Mouse (Mus musculus): ENCODE data around the gene Ptprr. TPM values are rescaled to one million over a fixed set of nuclear protein-coding genes. Genes with fewer than 3 reads are reported as not detected.
A peak's percentile ranks its signal among the peaks of the same experiment; 100 is the strongest.

The Ptprr gene
- polyA plus RNA-seq, 1 experiment from 2014 or later, result 0.93 TPM

DNA sequence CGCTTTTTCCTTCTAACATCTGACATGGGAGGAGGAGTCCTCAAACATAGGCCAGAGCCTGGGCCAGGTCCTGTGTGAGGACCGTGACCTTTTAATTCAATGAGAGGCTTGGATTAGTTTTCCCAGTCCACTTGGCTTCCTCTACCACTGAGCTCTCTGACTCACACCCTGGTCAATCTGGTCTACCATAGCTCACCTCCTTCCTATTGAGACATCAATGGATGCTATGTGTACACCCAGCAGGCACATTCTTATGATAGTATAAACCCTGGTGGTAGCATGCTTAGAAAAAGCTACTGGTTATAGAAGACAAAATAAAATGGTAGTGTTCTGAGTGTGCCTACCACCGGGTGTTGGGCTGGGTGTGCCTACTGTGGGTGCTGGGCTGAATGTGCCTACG is 278.4 kb downstream of the Ptprr start:
- 88% methylated on average over 4 of the region's 4 CpGs for WGBS
- H3K27me3 ChIP-seq (ENCODE audit: low read depth, poor library complexity, severe bottlenecking), result peaks cover 25% of the 10 kb centered on the region
- no peak for DNase-seq (ENCODE audit: low spot score)
- peaks cover 10% of the 10 kb centered on the region for H3K4me1 ChIP-seq
- no peak overlapping the region for H3K4me3 ChIP-seq
- no peaks in the 10 kb centered on the region for H3K9me3 ChIP-seq (replicated peaks)
- H3K27ac ChIP-seq (replicated peaks), result no peak overlapping the region
- H3K36me3 ChIP-seq, result no peaks in the 10 kb centered on the region

DNA sequence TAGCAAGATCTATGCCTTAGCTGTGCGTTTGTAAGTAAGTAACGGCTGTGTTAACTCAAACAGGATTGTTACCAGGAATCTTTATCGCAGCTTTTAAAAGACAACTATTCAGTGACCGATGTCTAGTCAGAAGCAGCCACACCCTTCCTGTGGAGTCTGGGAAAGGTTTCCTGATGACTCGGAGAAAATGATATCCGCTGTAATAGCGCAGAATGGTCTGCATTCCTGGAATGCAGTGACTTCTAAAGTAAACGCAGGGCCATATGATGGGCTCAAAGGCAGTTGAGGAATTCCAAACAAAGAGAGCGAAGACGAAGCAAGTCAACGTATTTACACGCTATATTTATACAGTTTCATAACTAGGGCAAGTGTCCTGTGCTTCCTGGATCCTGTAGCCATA is 279.8 kb downstream of the Ptprr start:
- H3K27me3 ChIP-seq (ENCODE audit: low read depth, poor library complexity, severe bottlenecking), result peaks cover 38% of the 10 kb centered on the region
- H3K4me3 ChIP-seq, result no peak overlapping the region
- 81% methylated on average over 12 of the region's 12 CpGs for WGBS
- no peak for DNase-seq (ENCODE audit: low spot score)
- no peak overlapping the region for H3K27ac ChIP-seq (replicated peaks)
- H3K9me3 ChIP-seq (replicated peaks), result no peaks in the 10 kb centered on the region
- no peaks in the 10 kb centered on the region for H3K36me3 ChIP-seq
- peaks cover 17% of the 10 kb centered on the region for H3K4me1 ChIP-seq

DNA sequence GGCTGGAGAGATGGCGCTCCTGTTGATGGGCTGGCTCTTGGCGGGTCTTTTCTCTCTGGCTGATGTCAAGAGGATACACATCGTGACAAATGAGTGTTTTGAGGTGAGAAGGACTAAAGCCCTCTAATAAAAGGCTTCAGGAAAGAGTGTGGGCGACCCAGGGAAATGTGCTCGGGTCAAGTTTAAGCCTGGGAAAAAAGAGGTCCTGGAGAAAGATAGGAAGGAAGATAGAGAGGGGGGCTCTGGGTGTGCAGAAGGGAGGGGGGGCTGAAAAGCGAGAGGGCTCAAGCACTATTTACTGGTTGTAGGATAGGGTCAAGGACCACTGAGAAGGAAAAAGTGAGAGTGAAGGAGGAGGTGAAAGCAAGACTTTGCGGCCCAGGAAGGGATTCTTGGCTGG is 282.8 kb downstream of the Ptprr start:
- peaks cover 17% of the 10 kb centered on the region for H3K4me1 ChIP-seq
- peak overlapping the region; percentile 74 for H3K27ac ChIP-seq (replicated peaks)
- H3K9me3 ChIP-seq (replicated peaks), result no peaks in the 10 kb centered on the region
- DNase-seq (ENCODE audit: low spot score), result no peak
- 14% methylated on average over 7 of the region's 7 CpGs for WGBS
- H3K36me3 ChIP-seq, result no peaks in the 10 kb centered on the region
- H3K4me3 ChIP-seq, result peak overlapping the region; percentile 67
- H3K27me3 ChIP-seq (ENCODE audit: low read depth, poor library complexity, severe bottlenecking), result peaks cover 45% of the 10 kb centered on the region

DNA sequence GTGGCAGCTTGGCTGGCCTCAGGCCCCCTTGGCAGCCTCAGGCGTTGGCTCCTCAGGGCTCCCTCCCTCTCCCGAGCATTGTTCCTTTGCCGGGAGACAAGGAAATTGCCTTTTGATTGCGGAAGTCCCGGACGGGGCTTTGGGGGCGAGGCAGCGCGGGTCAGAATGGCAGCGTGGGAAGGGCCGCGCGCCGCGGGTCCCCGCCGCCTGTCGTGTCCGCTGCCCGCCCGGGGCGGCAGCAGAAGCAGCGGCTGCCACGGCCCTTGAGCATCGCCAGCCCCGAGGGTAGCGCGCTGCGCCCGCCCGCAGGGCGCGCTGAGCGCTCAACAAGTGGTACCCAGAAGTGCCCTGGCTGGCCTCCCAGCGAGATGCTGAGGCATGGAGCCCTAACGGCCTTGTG is 283.2 kb downstream of the Ptprr start:
- H3K9me3 ChIP-seq (replicated peaks), result no peaks in the 10 kb centered on the region
- peak overlapping the region; percentile 74 for H3K27ac ChIP-seq (replicated peaks)
- under 1% methylated on average over 35 of the region's 36 CpGs for WGBS

DNA sequence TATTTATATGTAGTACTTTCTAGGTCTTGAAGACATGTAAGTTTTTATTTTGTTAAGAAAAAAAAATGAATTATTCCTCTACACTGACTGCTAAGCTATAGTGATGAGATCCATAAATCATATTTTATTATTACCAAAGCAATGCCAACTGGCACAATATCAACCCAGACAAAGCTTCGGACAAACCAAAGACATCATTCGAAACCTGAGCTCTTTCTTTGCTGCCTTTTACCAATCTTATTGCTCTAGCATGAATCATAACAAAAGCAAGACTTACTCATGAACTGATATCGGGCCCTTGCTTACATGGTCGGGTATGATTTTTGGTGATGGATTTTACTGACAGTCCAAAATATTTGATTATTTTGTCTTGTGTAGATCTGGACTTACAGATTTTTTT is 286.3 kb downstream of the Ptprr start:
- H3K9me3 ChIP-seq (replicated peaks), result no peaks in the 10 kb centered on the region
- peaks cover 41% of the 10 kb centered on the region for H3K27me3 ChIP-seq (ENCODE audit: low read depth, poor library complexity, severe bottlenecking)
- no peak overlapping the region for H3K4me3 ChIP-seq
- H3K4me1 ChIP-seq, result peaks cover 17% of the 10 kb centered on the region
- no peaks in the 10 kb centered on the region for H3K36me3 ChIP-seq
- WGBS, result 92% methylated on average over 4 of the region's 4 CpGs
- DNase-seq (ENCODE audit: low spot score), result no peak
- H3K27ac ChIP-seq (replicated peaks), result no peak overlapping the region

More for the DNA sequence above, 283.2 kb downstream of the Ptprr start:
- H3K4me1 ChIP-seq, result peaks cover 17% of the 10 kb centered on the region
- H3K36me3 ChIP-seq, result no peaks in the 10 kb centered on the region
- DNase-seq (ENCODE audit: low spot score), result peak; percentile 56
- peaks cover 45% of the 10 kb centered on the region for H3K27me3 ChIP-seq (ENCODE audit: low read depth, poor library complexity, severe bottlenecking)
- H3K4me3 ChIP-seq, result peak overlapping the region; percentile 67

DNA sequence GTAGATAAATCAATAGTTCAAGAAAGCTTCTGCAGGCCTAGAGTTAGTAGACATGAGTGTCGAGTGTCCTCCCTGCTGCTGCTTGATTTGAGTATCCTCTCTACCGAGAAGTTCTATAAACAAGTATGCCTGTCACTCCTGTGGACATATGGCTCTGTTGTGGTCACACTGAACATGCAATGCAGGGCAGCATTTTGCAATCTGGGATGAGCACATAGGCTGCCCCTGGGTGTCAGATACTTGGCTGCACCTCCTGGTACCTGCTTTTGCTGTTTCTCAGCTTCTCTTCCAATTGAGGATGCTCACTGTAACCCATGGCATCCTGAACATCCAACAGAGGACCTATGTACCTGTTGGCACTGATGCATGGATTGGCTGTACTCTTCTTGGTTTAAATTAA is 291.4 kb downstream of the Ptprr start:
- H3K27me3 ChIP-seq (ENCODE audit: low read depth, poor library complexity, severe bottlenecking), result no peaks in the 10 kb centered on the region
- H3K36me3 ChIP-seq, result no peaks in the 10 kb centered on the region
- WGBS, result 88% methylated on average over 2 of the region's 2 CpGs
- no peak for DNase-seq (ENCODE audit: low spot score)
- H3K9me3 ChIP-seq (replicated peaks), result no peaks in the 10 kb centered on the region
- H3K4me1 ChIP-seq, result 0 out of 2 replicates have a peak, but pooled peaks cover 5% of the 10 kb centered on the region
- H3K4me3 ChIP-seq, result no peak overlapping the region
- H3K27ac ChIP-seq (replicated peaks), result no peak overlapping the region

DNA sequence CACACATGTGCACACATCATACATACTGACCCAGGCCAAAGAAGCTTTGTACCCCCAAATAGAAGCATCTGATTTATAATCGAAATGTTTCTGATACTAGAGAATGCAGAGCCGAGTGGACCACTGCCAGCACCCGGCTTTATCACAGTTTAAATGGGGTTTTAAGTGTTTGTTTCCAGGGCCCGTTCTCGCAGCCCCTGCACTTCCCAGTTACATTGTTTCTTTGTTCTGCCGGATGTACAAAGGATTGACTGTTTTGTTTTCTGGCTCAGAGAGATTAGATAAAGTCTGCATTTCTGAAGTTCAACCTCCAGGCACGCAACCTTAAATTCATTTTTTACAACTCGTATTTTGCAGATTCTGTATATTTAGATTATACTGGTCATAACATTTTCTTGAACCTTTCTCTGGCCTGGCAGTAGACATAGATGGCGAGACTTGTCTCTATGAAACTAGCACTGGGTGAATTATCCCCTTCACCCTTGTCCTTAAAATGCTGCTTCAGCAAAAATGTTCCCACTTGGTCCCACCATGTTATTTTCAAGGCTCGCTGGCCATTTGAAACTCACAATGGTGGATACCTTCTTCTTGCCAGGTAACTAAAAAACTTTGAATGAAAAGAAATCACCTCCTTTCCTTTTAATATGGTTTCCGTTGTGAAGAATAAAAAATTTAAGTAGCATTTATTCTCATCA is 292.6 kb downstream of the Ptprr start:
- Histone ChIP-seq H3K27me3 (ENCODE audit: low read depth, poor library complexity, severe bottlenecking) (no peaks in the 10 kb centered on the region), H3K9me3 (replicated peaks) (no peaks in the 10 kb centered on the region), H3K36me3 (no peaks in the 10 kb centered on the region), H3K4me1 (0 out of 2 replicates have a peak, but pooled peaks cover 5% of the 10 kb centered on the region), H3K27ac (replicated peaks) (no peak overlapping the region), H3K4me3 (no peak overlapping the region)
- no peak for DNase-seq (ENCODE audit: low spot score)
- WGBS, result 59% methylated on average over 11 of the region's 11 CpGs

DNA sequence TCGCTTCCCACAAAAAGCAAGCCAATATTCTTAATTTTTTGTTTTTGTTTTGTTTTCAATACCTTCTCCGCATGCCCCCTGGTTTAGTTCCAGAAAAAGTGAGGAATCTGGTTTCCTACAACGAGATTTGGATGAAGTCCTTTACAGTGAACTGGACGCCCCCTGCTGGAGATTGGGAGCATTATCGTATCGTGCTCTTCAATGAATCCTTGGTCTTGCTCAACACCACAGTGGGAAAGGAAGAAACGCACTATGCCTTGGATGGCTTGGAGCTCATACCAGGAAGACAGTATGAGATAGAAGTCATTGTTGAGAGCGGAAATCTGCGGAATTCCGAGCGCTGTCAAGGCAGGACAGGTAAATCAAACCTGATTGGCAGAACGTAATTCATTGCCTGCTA is 301.2 kb downstream of the Ptprr start:
- Histone ChIP-seq H3K4me3 (no peak overlapping the region), H3K36me3 (no peaks in the 10 kb centered on the region), H3K4me1 (no peaks in the 10 kb centered on the region), H3K27ac (replicated peaks) (no peak overlapping the region), H3K9me3 (replicated peaks) (no peaks in the 10 kb centered on the region), H3K27me3 (ENCODE audit: low read depth, poor library complexity, severe bottlenecking) (no peaks in the 10 kb centered on the region)
- peak; percentile 71 for DNase-seq (ENCODE audit: low spot score)
- WGBS, result 21% methylated on average over 12 of the region's 12 CpGs

Other genes with a start within 250 kb of the Ptprr start
- gene Tspan8, start 201.4 kb upstream of the Ptprr start, polyA plus RNA-seq (2016; fragmentation: Nextera tagmentation; extraction: Ambion mirVana), result 0.16 and 0.22 TPM in 2 replicates
- gene 4933416C03Rik, start 95.7 kb downstream of the Ptprr start, polyA plus RNA-seq (2016; fragmentation: Nextera tagmentation; extraction: Ambion mirVana), result not detected in 2 replicates

Data from midbrain, embryonic 10.5 days (tissue).